Mouse (Mus musculus): ENCODE data around the gene Cort.
A peak's percentile ranks its signal among the peaks of the same experiment; 100 is the strongest.
"Not testable (repeated sequence)": the region's sequence is repeated elsewhere in the genome, so short reads cannot be mapped to it uniquely, and the experiment has no call there.

The Cort gene

GRCm38 (mm10) chr4:149126663-149127062 is at the start of gene Cort:
Cort (minus strand) TSS chr4:149126763.
- DNase-seq (ENCODE audit: low spot score), result no peak

- no peak for DNase-seq (ENCODE audit: low spot score)
Measured at GRCm38 (mm10) chr4:149173661-149174060, 47.1 kb upstream of the Cort start.

- peak; percentile 44 for DNase-seq (ENCODE audit: low spot score)
Measured at GRCm38 (mm10) chr4:149172666-149173065, 46.1 kb upstream of the Cort start.

GRCm38 (mm10) chr4:149172083-149172482 is 45.5 kb upstream of the Cort start:
- no peak for DNase-seq (ENCODE audit: low spot score)

GRCm38 (mm10) chr4:149171581-149171981 is 45.0 kb upstream of the Cort start:
- DNase-seq (ENCODE audit: low spot score), result no peak

- no peak for DNase-seq (ENCODE audit: low spot score)
Measured at GRCm38 (mm10) chr4:149170394-149170931, 43.9 kb upstream of the Cort start.

- not testable (repeated sequence) for DNase-seq (ENCODE audit: low spot score)
Measured at GRCm38 (mm10) chr4:149169926-149170325, 43.4 kb upstream of the Cort start.

- DNase-seq (ENCODE audit: low spot score), result no peak
Measured at GRCm38 (mm10) chr4:149168016-149168415, 41.5 kb upstream of the Cort start.

GRCm38 (mm10) chr4:149166957-149167611 is 40.5 kb upstream of the Cort start:
- no peak for DNase-seq (ENCODE audit: low spot score)

GRCm38 (mm10) chr4:149166215-149166946 is 39.8 kb upstream of the Cort start, which contains the start of gene Pgd:
Pgd (minus strand) TSS chr4:149166771.
- DNase-seq (ENCODE audit: low spot score), result peak; percentile 96

- DNase-seq (ENCODE audit: low spot score), result no peak
Measured at GRCm38 (mm10) chr4:149164150-149164549, 37.6 kb upstream of the Cort start.

GRCm38 (mm10) chr4:149163196-149163595 is 36.6 kb upstream of the Cort start:
- DNase-seq (ENCODE audit: low spot score), result no peak

GRCm38 (mm10) chr4:149161166-149161565 is 34.6 kb upstream of the Cort start:
- DNase-seq (ENCODE audit: low spot score), result no peak

- DNase-seq (ENCODE audit: low spot score), result no peak
Measured at GRCm38 (mm10) chr4:149159891-149160290, 33.3 kb upstream of the Cort start.

- DNase-seq (ENCODE audit: low spot score), result no peak
Measured at GRCm38 (mm10) chr4:149159203-149159602, 32.6 kb upstream of the Cort start.

GRCm38 (mm10) chr4:149157415-149157973 is 30.9 kb upstream of the Cort start:
- no peak for DNase-seq (ENCODE audit: low spot score)

- no peak for DNase-seq (ENCODE audit: low spot score)
Measured at GRCm38 (mm10) chr4:149155711-149156110, 29.1 kb upstream of the Cort start.

GRCm38 (mm10) chr4:149154859-149155258 is 28.3 kb upstream of the Cort start:
- no peak for DNase-seq (ENCODE audit: low spot score)

GRCm38 (mm10) chr4:149150721-149151120 is 24.2 kb upstream of the Cort start:
- DNase-seq (ENCODE audit: low spot score), result no peak

- DNase-seq (ENCODE audit: low spot score), result no peak
Measured at GRCm38 (mm10) chr4:149150256-149150655, 23.7 kb upstream of the Cort start.

- no peak for DNase-seq (ENCODE audit: low spot score)
Measured at GRCm38 (mm10) chr4:149149611-149150010, 23.0 kb upstream of the Cort start.

- DNase-seq (ENCODE audit: low spot score), result no peak
Measured at GRCm38 (mm10) chr4:149149196-149149595, 22.6 kb upstream of the Cort start.

GRCm38 (mm10) chr4:149148084-149148483 is 21.5 kb upstream of the Cort start:
- DNase-seq (ENCODE audit: low spot score), result no peak

All from ovary, postnatal 36 days (tissue).